Mouse (Mus musculus) central nervous system, embryonic 14 days (tissue): ENCODE measurements around the gene Nabp1. TPM values are rescaled to one million over a fixed set of nuclear protein-coding genes. Genes with fewer than 3 reads are reported as not detected.

Experiments used
- polyA plus RNA-seq: library from polyadenylated mRNA; depleted of rRNA; stranded (reverse); fragments of >200 nt; gene quantifications from 2 replicates; pipeline ENCODE4 v1.2.3, GENCODE M21; 2012; rRNA removed

Nabp1 gene
- 7.0 and 7.8 TPM in 2 replicates for polyA plus RNA-seq

GRCm38 (mm10) chr1:51478262-51479026 lies at the start of gene Nabp1:
Nabp1 (minus strand) TSS chr1:51478425.

Other genes starting within 250 kb of the Nabp1 start
- gene Cavin2, start 189.3 kb downstream of the Nabp1 start, polyA plus RNA-seq: 3.5 and 7.8 TPM in 2 replicates